Mouse (Mus musculus): ENCODE measurements around the gene Srpk2. TPM values are rescaled to one million over a fixed set of nuclear protein-coding genes. Genes with fewer than 3 reads are reported as not detected.
"Not testable (repeated sequence)": the region's sequence is repeated elsewhere in the genome, so short reads cannot be mapped to it uniquely, and the experiment has no call there.

Gene Srpk2
- polyA plus RNA-seq, 1 experiment from 2014 or later: 36.2 TPM

GRCm38 (mm10) chr5:23711244-23711643 lies 26.8 kb upstream of the Srpk2 start:
- H3K36me3 ChIP-seq (ENCODE audit: control insufficient read depth, insufficient read depth, low read length): peaks cover 32% of the 10 kb centered on the region

GRCm38 (mm10) chr5:23709661-23710060 lies 25.2 kb upstream of the Srpk2 start:
- Histone ChIP-seq H3K27ac (ENCODE audit: low read length) (no peak overlapping the region), H3K9ac (ENCODE audit: low read length) (no peak overlapping the region), H3K4me1 (ENCODE audit: control insufficient read depth, insufficient read depth, low read length) (0 out of 2 replicates have a peak, but pooled peaks cover 3% of the 10 kb centered on the region), H3K27me3 (ENCODE audit: control insufficient read depth, insufficient read depth, low read length) (no peaks in the 10 kb centered on the region), H3K4me3 (replicated peaks; ENCODE audit: low read length) (no peak overlapping the region), H3K9me3 (replicated peaks; ENCODE audit: control insufficient read depth, low read length) (peaks cover 29% of the 10 kb centered on the region), H3K4me2 (ENCODE audit: low read depth, low read length) (no peak overlapping the region), H3K36me3 (ENCODE audit: control insufficient read depth, insufficient read depth, low read length) (peaks cover 35% of the 10 kb centered on the region)
- 94% methylated on average over 1 of the region's 1 CpGs for WGBS
- ATAC-seq (ENCODE audit: insufficient read depth, low FRiP score): no peak

More at GRCm38 (mm10) chr5:23711244-23711643, 26.8 kb upstream of the Srpk2 start:
- 93% methylated on average over 4 of the region's 4 CpGs for WGBS
- peaks cover 26% of the 10 kb centered on the region for H3K9me3 ChIP-seq (replicated peaks; ENCODE audit: control insufficient read depth, low read length)
- H3K4me3 ChIP-seq (replicated peaks; ENCODE audit: low read length): peak overlapping the region; percentile 77; the same call in 1 of the 2 replicates
- no peak for ATAC-seq (ENCODE audit: insufficient read depth, low FRiP score)
- H3K27ac ChIP-seq (ENCODE audit: low read length): no peak overlapping the region
- H3K9ac ChIP-seq (ENCODE audit: low read length): no peak overlapping the region
- no peaks in the 10 kb centered on the region for H3K27me3 ChIP-seq (ENCODE audit: control insufficient read depth, insufficient read depth, low read length)
- H3K4me1 ChIP-seq (ENCODE audit: control insufficient read depth, insufficient read depth, low read length): 0 out of 2 replicates have a peak, but pooled peaks cover 3% of the 10 kb centered on the region
- 0 out of 2 replicates have a peak overlapping the region, but pooled peaks have one; percentile 73 for H3K4me2 ChIP-seq (ENCODE audit: low read depth, low read length)

- H3K4me2 ChIP-seq (ENCODE audit: low read depth, low read length); H3K4me3 ChIP-seq (replicated peaks; ENCODE audit: low read length); ATAC-seq (ENCODE audit: insufficient read depth, low FRiP score); H3K9ac ChIP-seq (ENCODE audit: low read length); H3K27me3 ChIP-seq (ENCODE audit: control insufficient read depth, insufficient read depth, low read length); H3K27ac ChIP-seq (ENCODE audit: low read length); H3K4me1 ChIP-seq (ENCODE audit: control insufficient read depth, insufficient read depth, low read length): not testable (repeated sequence)
- H3K9me3 ChIP-seq (replicated peaks; ENCODE audit: control insufficient read depth, low read length): peaks cover 42% of the 10 kb centered on the region
- H3K36me3 ChIP-seq (ENCODE audit: control insufficient read depth, insufficient read depth, low read length): peaks cover 49% of the 10 kb centered on the region
- WGBS: 97% methylated on average over 34 of the region's 34 CpGs
Measured at GRCm38 (mm10) chr5:23706601-23707597, 22.5 kb upstream of the Srpk2 start.

- Histone ChIP-seq H3K36me3 (ENCODE audit: control insufficient read depth, insufficient read depth, low read length) (peaks cover 10% of the 10 kb centered on the region), H3K9me3 (replicated peaks; ENCODE audit: control insufficient read depth, low read length) (peaks cover 33% of the 10 kb centered on the region), H3K4me2 (ENCODE audit: low read depth, low read length) (no peak overlapping the region), H3K4me1 (ENCODE audit: control insufficient read depth, insufficient read depth, low read length) (no peaks in the 10 kb centered on the region), H3K27me3 (ENCODE audit: control insufficient read depth, insufficient read depth, low read length) (no peaks in the 10 kb centered on the region), H3K27ac (ENCODE audit: low read length) (no peak overlapping the region), H3K4me3 (replicated peaks; ENCODE audit: low read length) (no peak overlapping the region), H3K9ac (ENCODE audit: low read length) (no peak overlapping the region)
- WGBS: 90% methylated on average over 1 of the region's 1 CpGs
- ATAC-seq (ENCODE audit: insufficient read depth, low FRiP score): no peak
Measured at GRCm38 (mm10) chr5:23697457-23697856, 13.0 kb upstream of the Srpk2 start.

- Histone ChIP-seq H3K36me3 (ENCODE audit: control insufficient read depth, insufficient read depth, low read length) (no peaks in the 10 kb centered on the region), H3K4me2 (ENCODE audit: low read depth, low read length) (no peak overlapping the region), H3K9ac (ENCODE audit: low read length) (no peak overlapping the region), H3K9me3 (replicated peaks; ENCODE audit: control insufficient read depth, low read length) (no peaks in the 10 kb centered on the region), H3K27me3 (ENCODE audit: control insufficient read depth, insufficient read depth, low read length) (no peaks in the 10 kb centered on the region), H3K4me1 (ENCODE audit: control insufficient read depth, insufficient read depth, low read length) (no peaks in the 10 kb centered on the region), H3K27ac (ENCODE audit: low read length) (no peak overlapping the region), H3K4me3 (replicated peaks; ENCODE audit: low read length) (no peak overlapping the region)
- no peak for ATAC-seq (ENCODE audit: insufficient read depth, low FRiP score)
- 85% methylated on average over 4 of the region's 4 CpGs for WGBS
Measured at GRCm38 (mm10) chr5:23683431-23683830, 986 bp downstream of the Srpk2 start.

GRCm38 (mm10) chr5:23679006-23679405 lies 5.4 kb downstream of the Srpk2 start:
- no peak overlapping the region for H3K9ac ChIP-seq (ENCODE audit: low read length)
- H3K4me1 ChIP-seq (ENCODE audit: control insufficient read depth, insufficient read depth, low read length): no peaks in the 10 kb centered on the region
- no peaks in the 10 kb centered on the region for H3K36me3 ChIP-seq (ENCODE audit: control insufficient read depth, insufficient read depth, low read length)
- no peaks in the 10 kb centered on the region for H3K9me3 ChIP-seq (replicated peaks; ENCODE audit: control insufficient read depth, low read length)
- no peak overlapping the region for H3K27ac ChIP-seq (ENCODE audit: low read length)
- no peak for ATAC-seq (ENCODE audit: insufficient read depth, low FRiP score)
- 56% methylated on average over 3 of the region's 3 CpGs for WGBS
- H3K4me3 ChIP-seq (replicated peaks; ENCODE audit: low read length): no peak overlapping the region
- H3K27me3 ChIP-seq (ENCODE audit: control insufficient read depth, insufficient read depth, low read length): no peaks in the 10 kb centered on the region
- no peak overlapping the region for H3K4me2 ChIP-seq (ENCODE audit: low read depth, low read length)

GRCm38 (mm10) chr5:23677883-23678282 lies 6.5 kb downstream of the Srpk2 start:
- WGBS: 92% methylated on average over 5 of the region's 5 CpGs
- H3K4me3 ChIP-seq (replicated peaks; ENCODE audit: low read length): no peak overlapping the region

GRCm38 (mm10) chr5:23677072-23677453 lies 7.4 kb downstream of the Srpk2 start:
- Histone ChIP-seq H3K27me3 (ENCODE audit: control insufficient read depth, insufficient read depth, low read length) (no peaks in the 10 kb centered on the region), H3K4me2 (ENCODE audit: low read depth, low read length) (no peak overlapping the region), H3K36me3 (ENCODE audit: control insufficient read depth, insufficient read depth, low read length) (no peaks in the 10 kb centered on the region), H3K27ac (ENCODE audit: low read length) (no peak overlapping the region), H3K9me3 (replicated peaks; ENCODE audit: control insufficient read depth, low read length) (no peaks in the 10 kb centered on the region), H3K4me3 (replicated peaks; ENCODE audit: low read length) (no peak overlapping the region), H3K4me1 (ENCODE audit: control insufficient read depth, insufficient read depth, low read length) (peaks cover 3% of the 10 kb centered on the region; the same call in 1 of the 2 replicates), H3K9ac (ENCODE audit: low read length) (no peak overlapping the region)
- no peak for ATAC-seq (ENCODE audit: insufficient read depth, low FRiP score)
- WGBS: 71% methylated on average over 5 of the region's 5 CpGs

More at GRCm38 (mm10) chr5:23677883-23678282, 6.5 kb downstream of the Srpk2 start:
- no peaks in the 10 kb centered on the region for H3K9me3 ChIP-seq (replicated peaks; ENCODE audit: control insufficient read depth, low read length)
- no peak overlapping the region for H3K27ac ChIP-seq (ENCODE audit: low read length)
- no peak overlapping the region for H3K4me2 ChIP-seq (ENCODE audit: low read depth, low read length)
- ATAC-seq (ENCODE audit: insufficient read depth, low FRiP score): no peak
- H3K9ac ChIP-seq (ENCODE audit: low read length): no peak overlapping the region
- H3K27me3 ChIP-seq (ENCODE audit: control insufficient read depth, insufficient read depth, low read length): no peaks in the 10 kb centered on the region
- H3K4me1 ChIP-seq (ENCODE audit: control insufficient read depth, insufficient read depth, low read length): no peaks in the 10 kb centered on the region
- no peaks in the 10 kb centered on the region for H3K36me3 ChIP-seq (ENCODE audit: control insufficient read depth, insufficient read depth, low read length)

Data from stomach, embryonic 16.5 days (tissue).